Comparison of ENCODE assay signal across 26 mouse cellular contexts in genomic region chr10:128253677-128254255, GRCm38 (mm10). TPM values are rescaled to one million over a fixed set of nuclear protein-coding genes. Genes with fewer than 3 reads are reported as not detected.
DNase-seq lines count a peak whose midpoint lies in the region; ATAC-seq and TF ChIP-seq lines count a peak whose summit lies in the region.
"Had no signal": no experiment of that assay in that cellular context is flagged by ENCODE, and none has a peak within 500 bp of the region (broad histone marks: within the 10 kb centered on the region; RNA-seq: fewer than 3 reads in every experiment).

TSS of gene Apon (plus strand) at chr10:128254096.

- H3K4me1 ChIP-seq in lung, postnatal 0 days (ENCODE audit: insufficient read depth, low read depth, low read length) = no peaks in the 10 kb centered on the region
- H3K4me1 ChIP-seq in E14TG2a.4 (replicated peaks; ENCODE audit: low read depth, low read length) = peaks cover 37% of the 10 kb centered on the region
- H3K4me1 ChIP-seq in hindbrain, embryonic 11.5 days (replicated peaks; ENCODE audit: control insufficient read depth, insufficient read depth, low read length) = no peaks in the 10 kb centered on the region
- H3K4me1 ChIP-seq: embryonic facial prominence, embryonic 15.5 days had no signal

- H3K36me3 ChIP-seq in lung, postnatal 0 days (ENCODE audit: insufficient read depth, low read length) = peaks cover 6% of the 10 kb centered on the region
- peaks cover 47% of the 10 kb centered on the region for H3K36me3 ChIP-seq in E14TG2a.4 (ENCODE audit: insufficient read depth, low read length)
- H3K36me3 ChIP-seq in hindbrain, embryonic 11.5 days (ENCODE audit: control insufficient read depth, insufficient read depth, low read length) = peaks cover 6% of the 10 kb centered on the region

- H3K9me3 ChIP-seq in lung, postnatal 0 days (ENCODE audit: low read length) = no peaks in the 10 kb centered on the region
- H3K9me3 ChIP-seq in E14TG2a.4 (ENCODE audit: low read length) = no peaks in the 10 kb centered on the region
- no peaks in the 10 kb centered on the region for H3K9me3 ChIP-seq in hindbrain, embryonic 11.5 days (ENCODE audit: control insufficient read depth, low read length)
- H3K9me3 ChIP-seq: embryonic facial prominence, embryonic 15.5 days had no signal

- WGBS in lung, postnatal 0 days = 68% methylated on average over 4 of the region's 4 CpGs
- 94% methylated on average over 4 of the region's 4 CpGs for WGBS in hindbrain, embryonic 11.5 days

- no peak within 1 kb of the TSS for H3K9ac ChIP-seq in lung, postnatal 0 days (replicated peaks; ENCODE audit: low read depth)
- no peak within 1 kb of the TSS for H3K9ac ChIP-seq in hindbrain, embryonic 11.5 days (ENCODE audit: low read depth, low read length)
- H3K9ac ChIP-seq: embryonic facial prominence, embryonic 15.5 days had no signal

- no peak within 1 kb of the TSS for H3K4me3 ChIP-seq in lung, postnatal 0 days (ENCODE audit: low read depth, low read length)
- peak within 1 kb of the TSS; percentile 49 for H3K4me3 ChIP-seq in E14TG2a.4 (replicated peaks; ENCODE audit: low read length)
- H3K4me3 ChIP-seq in hindbrain, embryonic 11.5 days (ENCODE audit: low read depth, low read length) = no peak within 1 kb of the TSS
- H3K4me3 ChIP-seq: embryonic facial prominence, embryonic 15.5 days; gastrocnemius, adult 2 months; heart, adult 2 months had no signal

- peak; percentile 54 for DNase-seq in lung, postnatal 0 days (ENCODE audit: low spot score)
- no peak for DNase-seq in lung, postnatal 10 days
- peak; percentile 69 for DNase-seq in fibroblast of lung, adult 2 months (ENCODE audit: low read depth)
- peak; percentile 63 for DNase-seq in yolk sac, embryonic 10.5 days (ENCODE audit: low spot score)
- no peak for DNase-seq in hindbrain, embryonic 11.5 days (ENCODE audit: low spot score)
- no peak for DNase-seq in layer of hippocampus, postnatal 36 days
- DNase-seq: adrenal gland, postnatal 36 days; cerebellum, adult 18-20 months; cerebellum, postnatal 25 days; embryo, embryonic 11 days; gastrocnemius, adult 2 months; heart, adult 2 months; heart, postnatal 36 days; kidney, adult 11 months; lung, postnatal 14 days; right cerebral cortex, postnatal 4 days had no signal

- no peak within 1 kb of the TSS for H3K4me2 ChIP-seq in lung, postnatal 0 days (replicated peaks; ENCODE audit: low read depth, low read length)
- H3K4me2 ChIP-seq in hindbrain, embryonic 11.5 days (replicated peaks; ENCODE audit: low read depth, low read length) = no peak within 1 kb of the TSS
- H3K4me2 ChIP-seq: embryonic facial prominence, embryonic 15.5 days had no signal

- no peaks in the 10 kb centered on the region for H3K27me3 ChIP-seq in lung, postnatal 0 days (replicated peaks; ENCODE audit: insufficient read depth, low read length)
- H3K27me3 ChIP-seq in E14TG2a.4 (ENCODE audit: insufficient read depth, low read length) = no peaks in the 10 kb centered on the region
- no peaks in the 10 kb centered on the region for H3K27me3 ChIP-seq in hindbrain, embryonic 11.5 days (ENCODE audit: control insufficient read depth, insufficient read depth, low read length)
- H3K27me3 ChIP-seq: embryonic facial prominence, embryonic 15.5 days had no signal

- peak within 1 kb of the TSS; percentile 26; the same call in 1 of the 2 replicates for H3K27ac ChIP-seq in lung, postnatal 0 days (ENCODE audit: low read length)
- H3K27ac ChIP-seq in hindbrain, embryonic 11.5 days (ENCODE audit: low read depth, low read length) = no peak within 1 kb of the TSS
- H3K27ac ChIP-seq: embryonic facial prominence, embryonic 15.5 days; gastrocnemius, adult 2 months; heart, adult 2 months; kidney, postnatal 0 days; stomach, postnatal 0 days had no signal

- 0 out of 2 replicates have a peak, but pooled peaks have one; percentile 23 for ATAC-seq in lung, postnatal 0 days
- ATAC-seq in hindbrain, embryonic 11.5 days (ENCODE audit: low FRiP score) = no peak
- ATAC-seq: CD4-positive, CD25-positive, alpha-beta regulatory T cell, adult 4 months; hindbrain, embryonic 16.5 days had no signal

- TF ChIP-seq EP300 in lung, postnatal 0 days (IDR thresholded peaks at IDR 0.05) = no peak

- no peak for TF ChIP-seq CTCF in lung, postnatal 0 days (IDR thresholded peaks at IDR 0.05)
- no peak for TF ChIP-seq CTCF in E14TG2a.4 (conservative IDR thresholded peaks at IDR 0.05; ENCODE audit: low read length)

RNA-seq across cellular contexts. Expression of gene Apon, which starts in this region (rescaled TPM):
- not detected in 2 replicates for polyA plus RNA-seq in lung, postnatal 0 days (2015; fragmentation: Nextera tagmentation; extraction: Ambion mirVana)
- polyA plus RNA-seq in hindbrain, embryonic 11.5 days (2014; fragmentation: Nextera tagmentation; extraction: Ambion mirVana) = 0.17 and 0.36 TPM in 2 replicates
- total RNA-seq in layer of hippocampus, postnatal 36 days (2021) = not detected
- total RNA-seq: gastrocnemius, adult 2 months; heart, adult 2 months; layer of hippocampus, postnatal 25 days; left cerebral cortex, postnatal 14 days had no signal
- polyA plus RNA-seq: CD4-positive, CD25-positive, alpha-beta regulatory T cell, adult 4 months; heart, adult 2 months; heart, embryonic 14.5 days; urinary bladder, adult 2 months had no signal

Comparison
In these comparisons a context has a peak if more than half of its experiments do, and no peak if none do; other contexts are left out.
1. Peak in DNase-seq, ATAC-seq and H3K27ac ChIP-seq in lung, postnatal 0 days; RNA of the gene not detected or under 1 TPM.
2. DNase-seq: peak in fibroblast of lung, adult 2 months (single experiment) and yolk sac, embryonic 10.5 days (single experiment); none in lung, postnatal 10 days (single experiment), hindbrain, embryonic 11.5 days (single experiment) and layer of hippocampus, postnatal 36 days (0 of 2).